Mouse (Mus musculus) hindbrain, embryonic 16.5 days (tissue): ENCODE measurements around the gene 1700016K19Rik. TPM values are rescaled to one million over a fixed set of nuclear protein-coding genes. Genes with fewer than 3 reads are reported as not detected.
A peak's percentile ranks its signal among the peaks of the same experiment; 100 is the strongest.

Experiments
- ATAC-seq: fragments of 200-750 bp; cut with Nextera tagmentation; 2 replicates; pipeline ENCODE4 v1.8.0; 2017; ENCODE audit warnings: moderate TSS enrichment, moderate library complexity
- H3K27ac ChIP-seq: fragments of 300-500 bp; sonication (generic); 2 replicates; pipeline ENCODE4 v1.5.1; 2014; ENCODE audit warnings: low read depth, mild to moderate bottlenecking, control low read depth, low read length, moderate library complexity
- H3K27me3 ChIP-seq: fragments of 300-500 bp; sonication (generic); replicated peaks from 2 replicates; pipeline ENCODE4 v1.6.1; 2014; ENCODE audit warnings: low read length; ENCODE audit not compliant: control insufficient read depth, insufficient read depth
- H3K36me3 ChIP-seq: fragments of 300-500 bp; sonication (generic); 2 replicates; pipeline ENCODE4 v1.6.1; 2014; ENCODE audit warnings: mild to moderate bottlenecking, low read length, moderate library complexity, mixed read lengths; ENCODE audit not compliant: control insufficient read depth, insufficient read depth
- H3K4me1 ChIP-seq: fragments of 300-500 bp; sonication (generic); 2 replicates; pipeline ENCODE4 v1.6.1; 2014; ENCODE audit warnings: low read depth, low read length; ENCODE audit not compliant: control insufficient read depth, insufficient read depth
- H3K4me2 ChIP-seq: fragments of 300-500 bp; sonication (generic); 2 replicates; pipeline ENCODE4 v1.6.1; 2014; ENCODE audit warnings: mild to moderate bottlenecking, low read length, control low read depth, moderate library complexity
- H3K4me3 ChIP-seq: fragments of 300-500 bp; sonication (generic); 2 replicates; pipeline ENCODE4 v1.5.1; 2014; ENCODE audit warnings: mild to moderate bottlenecking, low read length, control low read depth, moderate library complexity
- H3K9ac ChIP-seq: fragments of 300-500 bp; sonication (generic); 2 replicates; pipeline ENCODE4 v1.6.1; 2014; ENCODE audit warnings: low read depth, mild to moderate bottlenecking, control low read depth, low read length, moderate library complexity
- H3K9me3 ChIP-seq: fragments of 300-500 bp; sonication (generic); 2 replicates; pipeline ENCODE4 v1.6.1; 2014; ENCODE audit warnings: mild to moderate bottlenecking, low read length, moderate library complexity; ENCODE audit not compliant: control insufficient read depth
- WGBS: fragments of 180-500 bp; shearing (Covaris S2); extraction: QIAGEN DNeasy Blood & Tissue Kit; methylation state at CpG from one replicate; pipeline ENCODE4 v1.1.7; 2014; 5-methylcytosine and 5-hydroxymethylcytosine counted together
- polyA plus RNA-seq: library from polyadenylated mRNA; unstranded; fragments of >200 nt; fragmentation: Nextera tagmentation; extraction: Ambion mirVana; gene quantifications from 2 replicates; pipeline ENCODE4 v1.2.1, GENCODE M21; 2015

1700016K19Rik gene
- polyA plus RNA-seq, 1 experiment from 2014 or later, result 5.0 TPM

GRCm38 (mm10) chr11:75965674-75966400, 33.9 kb upstream of the 1700016K19Rik start:
- Histone ChIP-seq H3K36me3 (no peaks in the 10 kb centered on the region), H3K4me3 (peak overlapping the region; percentile 64), H3K4me1 (peaks cover 27% of the 10 kb centered on the region), H3K9ac (peak overlapping the region; percentile 71), H3K27me3 (peaks cover 3% of the 10 kb centered on the region; the same call in 1 of the 2 replicates), H3K9me3 (no peaks in the 10 kb centered on the region), H3K4me2 (peak overlapping the region; percentile 98), H3K27ac (no peak overlapping the region)
- no peak for ATAC-seq
- 6% methylated on average over 28 of the region's 28 CpGs for WGBS

- Histone ChIP-seq H3K4me2 (peak overlapping the region; percentile 98), H3K4me3 (peak overlapping the region; percentile 64), H3K27ac (0 out of 2 replicates have a peak overlapping the region, but pooled peaks have one; percentile 7), H3K4me1 (peaks cover 27% of the 10 kb centered on the region), H3K9ac (peak overlapping the region; percentile 71), H3K36me3 (no peaks in the 10 kb centered on the region), H3K9me3 (no peaks in the 10 kb centered on the region), H3K27me3 (peaks cover 3% of the 10 kb centered on the region; the same call in 1 of the 2 replicates)
- ATAC-seq, result peak; percentile 56
- under 1% methylated on average over 90 of the region's 90 CpGs for WGBS
Measured at GRCm38 (mm10) chr11:75966401-75967372, 33.0 kb upstream of the 1700016K19Rik start.

GRCm38 (mm10) chr11:75968761-75969160, 31.0 kb upstream of the 1700016K19Rik start:
- Histone ChIP-seq H3K9me3 (no peaks in the 10 kb centered on the region), H3K9ac (no peak overlapping the region), H3K27me3 (peaks cover 3% of the 10 kb centered on the region; the same call in 1 of the 2 replicates), H3K27ac (no peak overlapping the region), H3K4me2 (no peak overlapping the region), H3K4me1 (peaks cover 29% of the 10 kb centered on the region), H3K36me3 (no peaks in the 10 kb centered on the region), H3K4me3 (no peak overlapping the region)
- 80% methylated on average over 6 of the region's 6 CpGs for WGBS
- no peak for ATAC-seq

- no peak overlapping the region for H3K4me2 ChIP-seq
- no peak for ATAC-seq
- no peaks in the 10 kb centered on the region for H3K9me3 ChIP-seq
- peaks cover 20% of the 10 kb centered on the region for H3K4me1 ChIP-seq
- H3K27ac ChIP-seq, result no peak overlapping the region
- H3K4me3 ChIP-seq, result no peak overlapping the region
- no peak overlapping the region for H3K9ac ChIP-seq
- peaks cover 2% of the 10 kb centered on the region; the same call in 1 of the 2 replicates for H3K27me3 ChIP-seq
- H3K36me3 ChIP-seq, result no peaks in the 10 kb centered on the region
- WGBS, result 19% methylated on average over 3 of the region's 3 CpGs
Measured at GRCm38 (mm10) chr11:75970629-75971028, 29.1 kb upstream of the 1700016K19Rik start.

- Histone ChIP-seq H3K27me3 (no peaks in the 10 kb centered on the region; the same call in 1 of the 2 replicates), H3K4me3 (no peak overlapping the region), H3K9ac (no peak overlapping the region), H3K27ac (no peak overlapping the region), H3K4me1 (peaks cover 7% of the 10 kb centered on the region), H3K9me3 (no peaks in the 10 kb centered on the region), H3K4me2 (no peak overlapping the region), H3K36me3 (no peaks in the 10 kb centered on the region)
- WGBS, result 86% methylated on average over 3 of the region's 3 CpGs
- no peak for ATAC-seq
Measured at GRCm38 (mm10) chr11:75972188-75972587, 27.5 kb upstream of the 1700016K19Rik start.

GRCm38 (mm10) chr11:75972916-75973567, 26.7 kb upstream of the 1700016K19Rik start:
- H3K27me3 ChIP-seq, result no peaks in the 10 kb centered on the region; the same call in 1 of the 2 replicates
- no peak for ATAC-seq
- WGBS, result 30% methylated on average over 7 of the region's 7 CpGs

GRCm38 (mm10) chr11:75973988-75974387, 25.7 kb upstream of the 1700016K19Rik start:
- H3K4me1 ChIP-seq, result peaks cover 5% of the 10 kb centered on the region
- WGBS, result 100% methylated on average over 1 of the region's 1 CpGs
- no peaks in the 10 kb centered on the region for H3K9me3 ChIP-seq
- no peaks in the 10 kb centered on the region for H3K36me3 ChIP-seq
- H3K9ac ChIP-seq, result no peak overlapping the region
- no peak overlapping the region for H3K4me3 ChIP-seq
- H3K27ac ChIP-seq, result no peak overlapping the region
- ATAC-seq, result no peak
- H3K4me2 ChIP-seq, result no peak overlapping the region
- H3K27me3 ChIP-seq, result no peaks in the 10 kb centered on the region; the same call in 1 of the 2 replicates

More at GRCm38 (mm10) chr11:75972916-75973567, 26.7 kb upstream of the 1700016K19Rik start:
- Histone ChIP-seq H3K27ac (no peak overlapping the region), H3K4me2 (no peak overlapping the region), H3K4me1 (peaks cover 5% of the 10 kb centered on the region), H3K36me3 (no peaks in the 10 kb centered on the region), H3K4me3 (no peak overlapping the region), H3K9ac (no peak overlapping the region), H3K9me3 (no peaks in the 10 kb centered on the region)

GRCm38 (mm10) chr11:75976748-75977147, 23.0 kb upstream of the 1700016K19Rik start:
- peaks cover 5% of the 10 kb centered on the region for H3K4me1 ChIP-seq
- no peak overlapping the region for H3K4me3 ChIP-seq
- ATAC-seq, result no peak
- no peak overlapping the region for H3K9ac ChIP-seq
- no peaks in the 10 kb centered on the region for H3K9me3 ChIP-seq
- WGBS, result 64% methylated on average over 8 of the region's 8 CpGs
- H3K27me3 ChIP-seq, result no peaks in the 10 kb centered on the region
- no peak overlapping the region for H3K27ac ChIP-seq
- no peak overlapping the region for H3K4me2 ChIP-seq
- no peaks in the 10 kb centered on the region for H3K36me3 ChIP-seq
